Mouse (Mus musculus) C2C12 (cell line): ENCODE data around the gene Ldlrap1.

Source experiments
- CTCF ChIP-seq: IDR thresholded peaks from one replicate; pipeline ENCODE4 v1.5.1; 2011; ENCODE audit not compliant: control insufficient read depth, insufficient read depth, insufficient read length
- MAX ChIP-seq: IDR thresholded peaks from one replicate; pipeline ENCODE4 v1.6.1; 2011; ENCODE audit warnings: mild to moderate bottlenecking, control low read depth
- MYOG ChIP-seq: IDR thresholded peaks from one replicate; pipeline ENCODE4 v1.6.1; 2011; ENCODE audit not compliant: control insufficient read depth, insufficient read length; ENCODE audit errors: extremely low read depth
- USF1 ChIP-seq: IDR thresholded peaks from one replicate; pipeline ENCODE4 v1.6.1; 2011; ENCODE audit warnings: low read depth, mild to moderate bottlenecking, control low read depth, moderate library complexity

- TF ChIP-seq CTCF: peak; percentile 94
- no peak for TF ChIP-seq MYOG
- TF ChIP-seq MAX: no peak
- TF ChIP-seq USF1: no peak
Measured at GRCm38 (mm10) chr4:134799272-134799671, 31.4 kb upstream of the Ldlrap1 start.
